Mouse (Mus musculus) ovary, postnatal 36 days (tissue): Measurements from ENCODE around the gene Ttc21b.

Source experiments
- DNase-seq: peaks from one replicate; pipeline ENCODE4 v3.0.0; 2022; ENCODE audit warnings: low spot score, mixed read lengths

Gene Ttc21b

GRCm38 (mm10) chr2:66171643-66172042 is 84.8 kb downstream of the Ttc21b start:
- no peak for DNase-seq

GRCm38 (mm10) chr2:66170721-66171120 is 85.7 kb downstream of the Ttc21b start:
- DNase-seq, result no peak

GRCm38 (mm10) chr2:66165025-66165424 is 91.4 kb downstream of the Ttc21b start:
- DNase-seq, result no peak

GRCm38 (mm10) chr2:66158140-66158915 is 98.1 kb downstream of the Ttc21b start:
- no peak for DNase-seq

GRCm38 (mm10) chr2:66151436-66151835 is 105.0 kb downstream of the Ttc21b start:
- DNase-seq, result no peak

GRCm38 (mm10) chr2:66150531-66150930 is 105.9 kb downstream of the Ttc21b start:
- DNase-seq, result no peak

- DNase-seq, result no peak
These were observed 107.7 kb downstream of the Ttc21b start for GRCm38 (mm10) chr2:66148654-66149230.

- DNase-seq, result no peak
These were observed 109.9 kb downstream of the Ttc21b start for GRCm38 (mm10) chr2:66146473-66146872.

GRCm38 (mm10) chr2:66144770-66145169 is 111.6 kb downstream of the Ttc21b start:
- DNase-seq, result no peak

GRCm38 (mm10) chr2:66143284-66143683 is 113.1 kb downstream of the Ttc21b start:
- no peak for DNase-seq

- DNase-seq, result no peak
These were observed 113.7 kb downstream of the Ttc21b start for GRCm38 (mm10) chr2:66142711-66143110.

GRCm38 (mm10) chr2:66142268-66142667 is 114.1 kb downstream of the Ttc21b start:
- DNase-seq, result no peak

- DNase-seq, result no peak
These were observed 116.2 kb downstream of the Ttc21b start for GRCm38 (mm10) chr2:66140246-66140645.
